Mouse (Mus musculus): ENCODE results near the gene Phldb3. TPM values are rescaled to one million over a fixed set of nuclear protein-coding genes. Genes with fewer than 3 reads are reported as not detected.

The Phldb3 gene
- total and polyA plus RNA-seq, 3 experiments = 0.89 to 3.6 (median 3.5) TPM

GRCm38 (mm10) chr7:24642491-24642890 is 31.9 kb downstream of the Phldb3 start:
- Histone ChIP-seq H3K9ac (ENCODE audit: insufficient read depth, low read depth) (no peak overlapping the region), H3K36me3 (replicated peaks in 1 of 2; ENCODE audit: control insufficient read depth in 1 of 2, insufficient read depth in 1 of 2, low read length in 1 of 2) (no peaks in the 10 kb centered on the region), H3K4me3 (replicated peaks in 1 of 3; ENCODE audit: low read depth in 2 of 3, low read length in 2 of 3, poor library complexity in 1 of 3) (no peak overlapping the region), H3K4me1 (ENCODE audit: control insufficient read depth in 1 of 2, insufficient read depth in 2 of 2) (peaks cover 18 to 25% of the 10 kb centered on the region in 2 experiments), H3K79me2 (replicated peaks; ENCODE audit: control insufficient read depth, extremely low read depth, insufficient read depth, poor library complexity, severe bottlenecking) (no peaks in the 10 kb centered on the region), H3K4me2 (ENCODE audit: insufficient read depth, low read depth, poor library complexity, severe bottlenecking) (no peak overlapping the region), H3K27me3 (replicated peaks) (peaks cover 8% of the 10 kb centered on the region), H3K9me3 (replicated peaks; ENCODE audit: low read length) (no peaks in the 10 kb centered on the region), H3K27ac (ENCODE audit: insufficient read depth, low read depth) (no peak overlapping the region)
- dilution Hi-C loops (cut with MboI; ENCODE audit: extremely low pct_ligation_motif_present, extremely low pct_unique_long_range_greater_than_20kb, low sequenced_read_pairs) = no loop called here
- peak; percentile 61 for DNase-seq (ENCODE audit: extremely low read depth)
- in situ Hi-C loops (cut with MboI; ENCODE audit: low pct_ligation_motif_present, low pct_unique_long_range_greater_than_20kb, low sequenced_read_pairs) = loop anchor here (10.0 kb wide), 1 partner anchor 108 kb away; the partner anchor contains the start of gene Irgq
- TF ChIP-seq JUN (IDR thresholded peaks at IDR 0.05; ENCODE audit: insufficient read depth, low read depth, low read length) (no peak), MAX (IDR thresholded peaks at IDR 0.05; ENCODE audit: low read length) (no peak), SIN3A (IDR thresholded peaks at IDR 0.05; ENCODE audit: low read length) (no peak), TCF12 (IDR thresholded peaks at IDR 0.05; ENCODE audit: low read depth, low read length) (no peak), CTCF (conservative IDR thresholded peaks at IDR 0.05 in 1 of 2, IDR thresholded peaks at IDR 0.05 in 1 of 2; ENCODE audit: low read depth in 2 of 2, low read length in 2 of 2) (peak; percentile 87 to 93), CHD2 (IDR thresholded peaks at IDR 0.05; ENCODE audit: low read length) (no peak), ZKSCAN1 (IDR thresholded peaks at IDR 0.05; ENCODE audit: borderline replicate concordance, low read depth, low read length) (no peak), RAD21 (IDR thresholded peaks at IDR 0.05; ENCODE audit: low read depth, low read length) (peak; percentile 66), JUND (conservative IDR thresholded peaks at IDR 0.05; ENCODE audit: low read depth, low read length) (no peak), UBTF (IDR thresholded peaks at IDR 0.05; ENCODE audit: low read depth, low read length) (no peak), GABPA (IDR thresholded peaks at IDR 0.05; ENCODE audit: insufficient replicate concordance, low read depth, low read length) (no peak), E2F4 (IDR thresholded peaks at IDR 0.05; ENCODE audit: insufficient replicate concordance, low read depth, low read length) (no peak), ZC3H11A (IDR thresholded peaks at IDR 0.05; ENCODE audit: low read depth, low read length) (no peak), KAT2A (IDR thresholded peaks at IDR 0.05; ENCODE audit: insufficient replicate concordance, low read length) (no peak), SMC3 (IDR thresholded peaks at IDR 0.05; ENCODE audit: low read depth, low read length) (peak; percentile 78), PAX5 (IDR thresholded peaks at IDR 0.05; ENCODE audit: low read length) (no peak), POLR2AphosphoS2 (IDR thresholded peaks at IDR 0.05; ENCODE audit: low read depth, low read length) (no peak)

GRCm38 (mm10) chr7:24644492-24644891 is 33.9 kb downstream of the Phldb3 start:
- Histone ChIP-seq H3K4me3 (replicated peaks in 1 of 3; ENCODE audit: low read depth in 2 of 3, low read length in 2 of 3, poor library complexity in 1 of 3) (no peak overlapping the region), H3K27me3 (replicated peaks) (peaks cover 6% of the 10 kb centered on the region), H3K4me1 (ENCODE audit: control insufficient read depth in 1 of 2, insufficient read depth in 2 of 2) (peaks cover 12 to 25% of the 10 kb centered on the region in 2 experiments), H3K9ac (ENCODE audit: insufficient read depth, low read depth) (no peak overlapping the region), H3K4me2 (ENCODE audit: insufficient read depth, low read depth, poor library complexity, severe bottlenecking) (no peak overlapping the region), H3K9me3 (replicated peaks; ENCODE audit: low read length) (no peaks in the 10 kb centered on the region), H3K27ac (ENCODE audit: insufficient read depth, low read depth) (no peak overlapping the region), H3K79me2 (replicated peaks; ENCODE audit: control insufficient read depth, extremely low read depth, insufficient read depth, poor library complexity, severe bottlenecking) (no peaks in the 10 kb centered on the region), H3K36me3 (replicated peaks in 1 of 2; ENCODE audit: control insufficient read depth in 1 of 2, insufficient read depth in 1 of 2, low read length in 1 of 2) (no peaks in the 10 kb centered on the region)
- dilution Hi-C loops (cut with MboI; ENCODE audit: extremely low pct_ligation_motif_present, extremely low pct_unique_long_range_greater_than_20kb, low sequenced_read_pairs) (no loop called here), in situ Hi-C loops (cut with MboI; ENCODE audit: low pct_ligation_motif_present, low pct_unique_long_range_greater_than_20kb, low sequenced_read_pairs) (loop anchor here (10.0 kb wide), 1 partner anchor 110 kb away; the partner anchor contains the start of gene Irgq)
- no peak for DNase-seq (ENCODE audit: extremely low read depth)
- TF ChIP-seq SMC3 (IDR thresholded peaks at IDR 0.05; ENCODE audit: low read depth, low read length) (no peak), CTCF (conservative IDR thresholded peaks at IDR 0.05 in 1 of 2, IDR thresholded peaks at IDR 0.05 in 1 of 2; ENCODE audit: low read depth in 2 of 2, low read length in 2 of 2) (no peak), TCF12 (IDR thresholded peaks at IDR 0.05; ENCODE audit: low read depth, low read length) (no peak), NELFE (IDR thresholded peaks at IDR 0.05; ENCODE audit: low read depth, low read length) (no peak), BHLHE40 (IDR thresholded peaks at IDR 0.05; ENCODE audit: low read depth, low read length) (no peak), JUN (IDR thresholded peaks at IDR 0.05; ENCODE audit: insufficient read depth, low read depth, low read length) (no peak), MYC (IDR thresholded peaks at IDR 0.05; ENCODE audit: low read depth, low read length) (no peak), PAX5 (IDR thresholded peaks at IDR 0.05; ENCODE audit: low read length) (no peak), IRF4 (IDR thresholded peaks at IDR 0.05; ENCODE audit: low read depth, low read length) (no peak), MAFK (IDR thresholded peaks at IDR 0.05; ENCODE audit: insufficient replicate concordance, low read length) (no peak), MXI1 (IDR thresholded peaks at IDR 0.05; ENCODE audit: low read depth, low read length) (no peak), CHD1 (IDR thresholded peaks at IDR 0.05; ENCODE audit: low read depth, low read length) (no peak), HCFC1 (IDR thresholded peaks at IDR 0.05; ENCODE audit: low read depth, low read length) (no peak)
